Mouse (Mus musculus) midbrain, embryonic 12.5 days (tissue): ENCODE measurements around the gene Ddx41. TPM values are rescaled to one million over a fixed set of nuclear protein-coding genes. Genes with fewer than 3 reads are reported as not detected.

Source experiments
- ATAC-seq: fragments of 200-750 bp; cut with Nextera tagmentation; 2 replicates; pipeline ENCODE4 v1.8.0; 2017; ENCODE audit warnings: low read depth, moderate TSS enrichment, moderate library complexity; ENCODE audit not compliant: low FRiP score
- H3K27ac ChIP-seq: fragments of 300-500 bp; sonication (generic); replicated peaks from 2 replicates; pipeline ENCODE4 v1.5.1; 2016; ENCODE audit warnings: mild to moderate bottlenecking
- H3K27me3 ChIP-seq: fragments of 300-500 bp; sonication (generic); 2 replicates; pipeline ENCODE4 v1.6.1; 2016; ENCODE audit warnings: mild to moderate bottlenecking
- H3K36me3 ChIP-seq: fragments of 300-500 bp; sonication (generic); 2 replicates; pipeline ENCODE4 v1.6.1; 2016
- H3K4me1 ChIP-seq: fragments of 300-500 bp; sonication (generic); 2 replicates; pipeline ENCODE4 v1.6.1; 2016
- H3K4me2 ChIP-seq: fragments of 300-500 bp; sonication (generic); replicated peaks from 2 replicates; pipeline ENCODE4 v1.6.1; 2016; ENCODE audit warnings: mild to moderate bottlenecking, moderate library complexity
- H3K4me3 ChIP-seq: fragments of 300-500 bp; sonication (generic); 2 replicates; pipeline ENCODE4 v1.5.1; 2016; ENCODE audit warnings: mild to moderate bottlenecking
- H3K9ac ChIP-seq: fragments of 300-500 bp; sonication (generic); replicated peaks from 2 replicates; pipeline ENCODE4 v1.6.1; 2016; ENCODE audit warnings: mild to moderate bottlenecking, moderate library complexity
- H3K9me3 ChIP-seq: fragments of 300-500 bp; sonication (generic); 2 replicates; pipeline ENCODE4 v1.6.1; 2016; ENCODE audit warnings: mild to moderate bottlenecking
- whole genome bisulfite sequencing: fragments of 180-500 bp; shearing (Covaris S2); methylation state at CpG from one replicate; pipeline ENCODE4 v1.1.7; 2016; 5-methylcytosine and 5-hydroxymethylcytosine counted together
- microRNA-seq: library from miRNA; unstranded; fragments of <30 nt; microRNA quantifications from one replicate; pipeline ENCODE4, GENCODE M21; 2017
- polyA plus RNA-seq: library from polyadenylated mRNA; unstranded; fragments of >200 nt; fragmentation: Nextera tagmentation; extraction: Ambion mirVana; gene quantifications from 2 replicates; pipeline ENCODE4 v1.2.1, GENCODE M21; 2016

Gene Ddx41
- polyA plus RNA-seq, 1 experiment from 2014 or later, result 73.4 TPM

DNA sequence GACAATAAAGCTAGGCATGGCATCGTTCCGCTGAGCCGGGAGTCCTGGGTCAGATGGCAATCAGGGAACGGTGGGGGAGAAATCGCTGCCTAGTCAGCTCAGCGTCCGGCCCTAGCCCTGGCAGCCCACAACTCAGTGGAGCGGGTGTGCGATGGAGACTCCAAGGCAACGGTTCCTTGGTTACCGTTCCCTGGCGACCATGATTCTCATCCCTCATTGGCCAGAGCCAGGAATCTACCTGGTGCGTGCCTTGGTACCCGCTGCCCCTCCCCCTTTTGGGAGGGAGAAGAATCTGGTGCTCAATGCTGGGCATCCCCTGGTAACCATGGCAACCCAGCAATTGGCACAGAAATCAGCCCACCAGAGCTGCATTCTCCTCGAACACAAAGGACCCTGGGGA, 52.9 kb downstream of the Ddx41 start:
- peaks cover 54% of the 10 kb centered on the region for H3K4me1 ChIP-seq

DNA sequence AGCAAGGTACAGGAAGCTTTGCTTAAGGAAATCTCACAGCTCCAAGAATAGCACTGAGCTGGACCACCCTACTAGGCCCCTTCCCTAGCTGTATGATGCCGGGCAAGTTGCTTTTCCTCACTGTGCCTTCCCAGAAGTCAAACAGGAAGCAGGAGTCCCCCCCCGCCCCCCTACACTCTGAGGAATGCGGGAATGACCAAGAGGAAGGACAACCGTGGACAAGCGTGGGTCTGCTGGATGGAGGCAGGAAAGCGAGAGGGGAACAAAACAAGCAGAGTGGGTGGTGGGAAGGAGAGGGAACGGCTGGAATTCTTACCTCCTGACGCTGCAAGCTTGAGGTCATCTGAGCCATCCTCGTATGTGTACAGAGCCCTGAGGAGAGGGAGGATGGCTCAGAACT, 53.4 kb downstream of the Ddx41 start:
- no peak for ATAC-seq
- WGBS, result 53% methylated on average over 9 of the region's 9 CpGs
- Histone ChIP-seq H3K9ac (peak overlapping the region; percentile 46), H3K9me3 (no peaks in the 10 kb centered on the region), H3K4me3 (peak overlapping the region; percentile 68), H3K4me1 (peaks cover 49% of the 10 kb centered on the region), H3K36me3 (peaks cover 53% of the 10 kb centered on the region), H3K4me2 (peak overlapping the region; percentile 96), H3K27me3 (no peaks in the 10 kb centered on the region), H3K27ac (peak overlapping the region; percentile 99)

More for the DNA sequence above, 52.9 kb downstream of the Ddx41 start:
- Histone ChIP-seq H3K9me3 (no peaks in the 10 kb centered on the region), H3K27me3 (no peaks in the 10 kb centered on the region), H3K36me3 (peaks cover 50% of the 10 kb centered on the region), H3K9ac (peak overlapping the region; percentile 97; the same call in 1 of the 2 replicates), H3K4me2 (peak overlapping the region; percentile 96), H3K27ac (peak overlapping the region; percentile 99), H3K4me3 (peak overlapping the region; percentile 68)
- ATAC-seq, result peak; percentile 58
- 11% methylated on average over 15 of the region's 15 CpGs for WGBS

DNA sequence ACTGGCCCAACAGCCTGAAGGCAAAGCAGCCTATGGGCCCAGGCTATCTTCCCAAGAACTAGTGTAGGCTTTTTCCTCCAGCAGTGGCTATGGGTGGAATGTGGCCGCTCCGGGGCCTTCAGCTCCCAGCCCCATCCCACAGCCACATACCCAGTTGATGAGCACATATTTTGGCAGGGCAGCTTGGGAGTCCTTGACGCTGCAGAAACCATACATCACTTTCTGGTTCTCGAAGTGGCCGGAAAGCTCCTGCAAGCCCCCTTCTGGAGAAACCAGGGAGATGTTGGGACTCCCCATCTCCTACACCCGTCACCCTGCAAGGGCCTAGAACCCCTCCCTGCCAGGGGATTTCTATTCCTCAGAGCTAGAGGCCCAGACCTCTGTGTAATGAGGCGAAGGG, 53.9 kb downstream of the Ddx41 start:
- peak overlapping the region; percentile 96 for H3K4me2 ChIP-seq
- ATAC-seq, result no peak

More for the DNA sequence above, 53.9 kb downstream of the Ddx41 start:
- 88% methylated on average over 7 of the region's 7 CpGs for WGBS
- peaks cover 47% of the 10 kb centered on the region for H3K4me1 ChIP-seq
- H3K27ac ChIP-seq, result peak overlapping the region; percentile 99; the same call in 1 of the 2 replicates
- H3K4me3 ChIP-seq, result 0 out of 2 replicates have a peak overlapping the region, but pooled peaks have one; percentile 68
- H3K9me3 ChIP-seq, result no peaks in the 10 kb centered on the region
- no peaks in the 10 kb centered on the region for H3K27me3 ChIP-seq
- peaks cover 58% of the 10 kb centered on the region for H3K36me3 ChIP-seq
- peak overlapping the region; percentile 46; the same call in 1 of the 2 replicates for H3K9ac ChIP-seq

Small RNA genes lying within 50 kb of the gene (microRNA-seq; reads per million reads assigned to microRNA genes)
- gene Mir6945, result 2.1 reads per million

Other genes with a start within 250 kb of the Ddx41 start
- 317 and 349 TPM in 2 replicates for gene Prelid1, start 216.2 kb downstream of the Ddx41 start, polyA plus RNA-seq
- gene Rab24, start 214.7 kb downstream of the Ddx41 start, polyA plus RNA-seq, result 99.6 and 111 TPM in 2 replicates
- 28.7 and 32.1 TPM in 2 replicates for gene Mxd3, start 206.8 kb downstream of the Ddx41 start, polyA plus RNA-seq
- 91.8 and 94.7 TPM in 2 replicates for gene Lman2, start 173.9 kb downstream of the Ddx41 start, polyA plus RNA-seq
- gene Rgs14, start 166.9 kb downstream of the Ddx41 start, polyA plus RNA-seq, result 0.47 and 0.59 TPM in 2 replicates
- gene Slc34a1, start 138.5 kb downstream of the Ddx41 start, polyA plus RNA-seq, result 0.06 TPM in 1 of 2 replicates, not detected in the other
- not detected in 2 replicates for gene Pfn3, start 121.4 kb downstream of the Ddx41 start, polyA plus RNA-seq
- not detected in 2 replicates for gene F12, start 109.9 kb downstream of the Ddx41 start, polyA plus RNA-seq
- gene Grk6, start 91.6 kb downstream of the Ddx41 start, polyA plus RNA-seq, result 53.1 and 58.5 TPM in 2 replicates
- 2.0 and 2.3 TPM in 2 replicates for gene Prr7, start 72.4 kb downstream of the Ddx41 start, polyA plus RNA-seq
- 558 and 585 TPM in 2 replicates for gene Dbn1, start 48.5 kb downstream of the Ddx41 start, polyA plus RNA-seq
- gene Pdlim7, start 23.0 kb downstream of the Ddx41 start, polyA plus RNA-seq, result 140 and 156 TPM in 2 replicates
- 2.9 and 4.6 TPM in 2 replicates for gene Dok3, start 7.4 kb downstream of the Ddx41 start, polyA plus RNA-seq
- gene Fam193b, start 34.5 kb upstream of the Ddx41 start, polyA plus RNA-seq, result 67.2 and 67.7 TPM in 2 replicates
- 105 and 108 TPM in 2 replicates for gene Tmed9, start 37.1 kb upstream of the Ddx41 start, polyA plus RNA-seq
- 40.4 and 41.9 TPM in 2 replicates for gene B4galt7, start 63.2 kb upstream of the Ddx41 start, polyA plus RNA-seq
- 68.0 and 73.9 TPM in 2 replicates for gene Caml, start 86.3 kb upstream of the Ddx41 start, polyA plus RNA-seq
- 41.7 and 43.0 TPM in 2 replicates for gene Ddx46, start 98.4 kb upstream of the Ddx41 start, polyA plus RNA-seq
- gene B230219D22Rik, start 156.5 kb upstream of the Ddx41 start, polyA plus RNA-seq, result 71.4 and 74.5 TPM in 2 replicates
- 90.9 and 99.6 TPM in 2 replicates for gene Txndc15, start 178.0 kb upstream of the Ddx41 start, polyA plus RNA-seq
- 23.9 and 30.0 TPM in 2 replicates for gene Pcbd2, start 190.7 kb upstream of the Ddx41 start, polyA plus RNA-seq
- gene Catsper3, start 247.9 kb upstream of the Ddx41 start, polyA plus RNA-seq, result 0.18 TPM in 1 of 2 replicates, not detected in the other